Mouse (Mus musculus) heart, adult 2 months (tissue): ENCODE results near the gene Rbp7. TPM values are rescaled to one million over a fixed set of nuclear protein-coding genes. Genes with fewer than 3 reads are reported as not detected.
"Not testable (repeated sequence)": the region's sequence is repeated elsewhere in the genome, so short reads cannot be mapped to it uniquely, and the experiment has no call there.

ENCODE experiments used
- DNase-seq, 2 experiments: peaks; one replicate each; pipeline ENCODE4 v3.0.0; 2021
- H3K27ac ChIP-seq: fragments of 200-600 bp; 2 replicates; pipeline ENCODE4 v1.8.1; 2022
- H3K27me3 ChIP-seq: fragments of 200-500 bp; 2 replicates; pipeline ENCODE4 v1.6.1; 2012; ENCODE audit warnings: mild to moderate bottlenecking, low read length, inconsistent platforms, mixed read lengths; ENCODE audit not compliant: control insufficient read depth, insufficient read depth
- H3K36me3 ChIP-seq: fragments of 200-500 bp; 2 replicates; pipeline ENCODE4 v1.6.1; 2012; ENCODE audit warnings: low read length, inconsistent platforms; ENCODE audit not compliant: control insufficient read depth, insufficient read depth
- H3K4me1 ChIP-seq: fragments of 200-500 bp; 2 replicates; pipeline ENCODE4 v1.6.1; 2011; ENCODE audit warnings: low read length; ENCODE audit not compliant: control insufficient read depth, insufficient read depth
- H3K4me3 ChIP-seq: fragments of 200-600 bp; 2 replicates; pipeline ENCODE4 v1.8.1; 2022
- H3K79me2 ChIP-seq: fragments of 200-500 bp; replicated peaks from 2 replicates; pipeline ENCODE4 v1.6.1; 2012; ENCODE audit warnings: mild to moderate bottlenecking, inconsistent platforms, low read length, moderate library complexity, mixed read lengths; ENCODE audit not compliant: control insufficient read depth, insufficient read depth
- H3K9ac ChIP-seq: fragments of 200-500 bp; 2 replicates; pipeline ENCODE4 v1.6.1; 2012; ENCODE audit warnings: low read depth, mild to moderate bottlenecking, control low read depth, inconsistent platforms, low read length, mixed read lengths
- CTCF ChIP-seq: fragments of 200-600 bp; IDR thresholded peaks from 2 replicates; pipeline ENCODE4 v1.8.1; 2022; ENCODE audit warnings: antibody characterized with exemption, mild to moderate bottlenecking, moderate library complexity
- EP300 ChIP-seq: fragments of 200-500 bp; IDR thresholded peaks from 2 replicates; pipeline ENCODE4 v1.6.1; 2011; ENCODE audit warnings: low read depth, low read length, control low read depth; ENCODE audit not compliant: insufficient read depth
- POLR2A ChIP-seq: fragments of 200-500 bp; IDR thresholded peaks from 2 replicates; pipeline ENCODE4 v1.6.1; 2011; ENCODE audit warnings: mild to moderate bottlenecking, low read depth, low read length, control low read depth; ENCODE audit not compliant: insufficient read depth
- WGBS: fragments of 180-500 bp; shearing (Covaris S2); methylation state at CpG from one replicate; pipeline ENCODE4 v1.1.7; 2018; 5-methylcytosine and 5-hydroxymethylcytosine counted together
- intact Hi-C: fragments of 180-260 bp; cut with DNase I; formaldehyde crosslinking; loops from one replicate; pipeline ENCODE4 v1.15.1; 2025
- polyA plus RNA-seq: library from polyadenylated mRNA; depleted of rRNA; stranded (reverse); fragments of >200 nt; gene quantifications from 2 replicates; pipeline ENCODE4 v1.2.3, GENCODE M21; 2012
- total RNA-seq, 2 experiments: library from RNA; stranded (reverse); gene quantifications; 2 replicates each; pipeline ENCODE4 v1.2.3; 2021

Gene Rbp7
- total and polyA plus RNA-seq, 3 experiments, result 22.9 to 61.6 (median 56.2) TPM

GRCm38 (mm10) chr4:149459425-149459824, 4.6 kb upstream of the Rbp7 start:
- no peak overlapping the region for H3K27ac ChIP-seq
- peaks cover 22% of the 10 kb centered on the region for H3K4me1 ChIP-seq
- DNase-seq, result no peak
- 83% methylated on average over 1 of the region's 1 CpGs for WGBS
- peaks cover 3% of the 10 kb centered on the region; the same call in 1 of the 2 replicates for H3K36me3 ChIP-seq
- no peak overlapping the region for H3K4me3 ChIP-seq
- H3K9ac ChIP-seq, result no peak overlapping the region
- no peaks in the 10 kb centered on the region for H3K79me2 ChIP-seq
- no peaks in the 10 kb centered on the region for H3K27me3 ChIP-seq
- intact Hi-C loops, result no loop called here
- TF ChIP-seq EP300 (no peak), POLR2A (no peak), CTCF (no peak)

GRCm38 (mm10) chr4:149458526-149458925, 3.7 kb upstream of the Rbp7 start:
- no peak for DNase-seq
- intact Hi-C loops, result loop anchor here (1.0 kb wide), 1 partner anchor 63 kb away; no protein-coding TSS in a partner anchor
- WGBS, result 55% methylated on average over 5 of the region's 5 CpGs
- no peak for TF ChIP-seq EP300
- TF ChIP-seq POLR2A, result no peak
- no peak for TF ChIP-seq CTCF
- Histone ChIP-seq H3K4me1 (peaks cover 24% of the 10 kb centered on the region), H3K36me3 (peaks cover 3% of the 10 kb centered on the region; the same call in 1 of the 2 replicates), H3K79me2 (no peaks in the 10 kb centered on the region), H3K27me3 (no peaks in the 10 kb centered on the region), H3K9ac (no peak overlapping the region), H3K4me3 (no peak overlapping the region), H3K27ac (peak overlapping the region; percentile 89)

GRCm38 (mm10) chr4:149457831-149458430, 3.2 kb upstream of the Rbp7 start:
- H3K27ac ChIP-seq, result peak overlapping the region; percentile 89
- intact Hi-C loops, result loop anchor here (1.0 kb wide), 1 partner anchor 63 kb away; no protein-coding TSS in a partner anchor

DNA sequence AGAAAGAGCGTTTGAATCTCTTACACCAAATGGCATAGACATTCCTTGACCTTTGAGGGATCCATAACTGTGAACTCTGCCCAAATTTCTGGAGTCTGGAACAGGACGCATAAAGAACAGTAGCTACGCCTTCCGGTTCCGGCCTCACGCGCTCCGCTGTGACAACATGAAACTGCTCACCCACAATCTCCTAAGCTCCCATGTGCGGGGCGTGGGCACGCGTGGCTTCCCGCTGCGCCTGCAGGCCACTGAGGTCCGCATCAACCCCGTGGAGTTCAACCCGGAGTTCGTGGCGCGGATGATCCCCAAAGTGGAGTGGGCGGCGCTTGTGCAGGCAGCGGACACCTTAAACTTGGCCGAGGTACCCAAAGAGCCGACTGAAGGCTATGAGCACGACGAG, 2.4 kb upstream of the Rbp7 start:
- DNase-seq, H3K36me3 ChIP-seq, H3K27me3 ChIP-seq, H3K79me2 ChIP-seq, intact Hi-C loops, H3K9ac ChIP-seq, H3K4me3 ChIP-seq: not testable (repeated sequence)
- 86% methylated on average over 27 of the region's 27 CpGs for WGBS
- Histone ChIP-seq H3K4me1 (peaks cover 20% of the 10 kb centered on the region), H3K27ac (peak overlapping the region; percentile 69)

More at GRCm38 (mm10) chr4:149457831-149458430, 3.2 kb upstream of the Rbp7 start:
- DNase-seq, result peak; percentile 71 to 80
- Histone ChIP-seq H3K9ac (0 out of 2 replicates have a peak overlapping the region, but pooled peaks have one; percentile 28), H3K27me3 (no peaks in the 10 kb centered on the region), H3K4me1 (peaks cover 24% of the 10 kb centered on the region), H3K36me3 (peaks cover 3% of the 10 kb centered on the region; the same call in 1 of the 2 replicates), H3K4me3 (no peak overlapping the region), H3K79me2 (no peaks in the 10 kb centered on the region)
- TF ChIP-seq CTCF (no peak), EP300 (peak; percentile 43; the same call in 1 of the 2 replicates), POLR2A (peak; percentile 54; the same call in 1 of the 2 replicates)
- WGBS, result 21% methylated on average over 6 of the region's 6 CpGs

GRCm38 (mm10) chr4:149454263-149454662, 515 bp downstream of the Rbp7 start:
- TF ChIP-seq POLR2A, result no peak
- no peak for TF ChIP-seq CTCF
- no peak for TF ChIP-seq EP300
- peak overlapping the region; percentile 6 for H3K9ac ChIP-seq
- H3K4me1 ChIP-seq, result peaks cover 14% of the 10 kb centered on the region
- 59% methylated on average over 17 of the region's 17 CpGs for WGBS
- H3K36me3 ChIP-seq, result peaks cover 3% of the 10 kb centered on the region; the same call in 1 of the 2 replicates
- intact Hi-C loops, result loop anchor here (2.0 to 5.0 kb wide), 3 partner anchors 33 to 89 kb away; partner anchors contain the start of genes Ctnnbip1, Lzic and Nmnat1
- no peaks in the 10 kb centered on the region for H3K27me3 ChIP-seq
- peak overlapping the region; percentile 22 for H3K4me3 ChIP-seq
- DNase-seq, result peak in 1 of 2 experiments; percentile 18
- H3K79me2 ChIP-seq, result no peaks in the 10 kb centered on the region
- peak overlapping the region; percentile 73 for H3K27ac ChIP-seq

GRCm38 (mm10) chr4:149453656-149454055, 1.1 kb downstream of the Rbp7 start:
- Histone ChIP-seq H3K36me3 (peaks cover 3% of the 10 kb centered on the region; the same call in 1 of the 2 replicates), H3K4me3 (peak overlapping the region; percentile 22; the same call in 1 of the 2 replicates), H3K79me2 (no peaks in the 10 kb centered on the region), H3K9ac (no peak overlapping the region), H3K27ac (no peak overlapping the region; the same call in 1 of the 2 replicates), H3K4me1 (peaks cover 14% of the 10 kb centered on the region), H3K27me3 (no peaks in the 10 kb centered on the region)
- TF ChIP-seq EP300 (peak; percentile 45; the same call in 1 of the 2 replicates), CTCF (peak; percentile 82), POLR2A (no peak)
- intact Hi-C loops, result loop anchor here (2.0 to 5.0 kb wide), 3 partner anchors 34 to 89 kb away; partner anchors contain the start of genes Ctnnbip1, Lzic and Nmnat1
- 74% methylated on average over 4 of the region's 4 CpGs for WGBS
- DNase-seq, result peak; percentile 24 to 62
